Mouse (Mus musculus) CH12.LX (cell line): ENCODE data around the gene Adamtsl3. TPM values are rescaled to one million over a fixed set of nuclear protein-coding genes. Genes with fewer than 3 reads are reported as not detected.

ENCODE experiments used
- DNase-seq: peaks from one replicate; pipeline ENCODE4 v3.0.0-alpha.2; 2013; ENCODE audit errors: extremely low read depth
- H3K27ac ChIP-seq: 2 replicates; pipeline ENCODE4 v1.5.1; 2012; ENCODE audit warnings: low read depth, mild to moderate bottlenecking, control low read depth, moderate library complexity; ENCODE audit not compliant: insufficient read depth
- H3K27me3 ChIP-seq: replicated peaks from 2 replicates; pipeline ENCODE3; 2012; ENCODE audit warnings: inconsistent platforms
- H3K36me3 ChIP-seq, 2 experiments: replicated peaks in 1 of 2; 2 replicates each; pipeline versions ENCODE3 to v1.6.1; 2012; ENCODE audit warnings: inconsistent platforms in 1 of 2, low read length in 1 of 2, mild to moderate bottlenecking in 1 of 2, mixed read lengths in 1 of 2, moderate library complexity in 1 of 2; ENCODE audit not compliant: control insufficient read depth in 1 of 2, insufficient read depth in 1 of 2
- H3K4me1 ChIP-seq, 2 experiments: 2 replicates each; pipeline ENCODE4 v1.6.1; 2012; ENCODE audit warnings: inconsistent platforms in 1 of 2, moderate library complexity in 1 of 2; ENCODE audit not compliant: insufficient read depth in 2 of 2, control insufficient read depth in 1 of 2
- H3K4me2 ChIP-seq: 2 replicates; pipeline ENCODE4 v1.6.1; 2012; ENCODE audit warnings: low read depth, mild to moderate bottlenecking, control low read depth; ENCODE audit not compliant: poor library complexity, insufficient read depth, severe bottlenecking
- H3K4me3 ChIP-seq, 3 experiments: fragments of 150-350 bp in 1 of 3; sonication (generic) in 1 of 3; replicated peaks in 1 of 3; 2 replicates each; pipeline versions ENCODE3 to v1.5.1; 2011 to 2012; ENCODE audit warnings: low read depth in 2 of 3, low read length in 2 of 3, mild to moderate bottlenecking in 2 of 3, moderate library complexity in 2 of 3, control low read depth in 1 of 3, improper control_type of control experiment in 1 of 3, inconsistent platforms in 1 of 3, mixed read lengths in 1 of 3; ENCODE audit not compliant: poor library complexity in 1 of 3
- H3K79me2 ChIP-seq: replicated peaks from 2 replicates; pipeline ENCODE4 v1.6.1; 2012; ENCODE audit warnings: mild to moderate bottlenecking, moderate library complexity; ENCODE audit not compliant: control insufficient read depth, poor library complexity, insufficient read depth, severe bottlenecking; ENCODE audit errors: extremely low read depth
- H3K9ac ChIP-seq: 2 replicates; pipeline ENCODE4 v1.6.1; 2012; ENCODE audit warnings: low read depth, mild to moderate bottlenecking, control low read depth, moderate library complexity; ENCODE audit not compliant: insufficient read depth
- H3K9me3 ChIP-seq: replicated peaks from 2 replicates; pipeline ENCODE3; 2012; ENCODE audit warnings: low read length, inconsistent platforms, mixed read lengths
- BHLHE40 ChIP-seq: IDR thresholded peaks from 2 replicates; pipeline ENCODE4 v1.6.1; 2011; ENCODE audit warnings: mild to moderate bottlenecking, low read depth, low read length, improper control_type of control experiment
- CHD2 ChIP-seq: IDR thresholded peaks from 2 replicates; pipeline ENCODE4 v1.6.1; 2011; ENCODE audit warnings: low read length, improper control_type of control experiment
- CTCF ChIP-seq, 2 experiments: IDR thresholded peaks in 1 of 2; conservative IDR thresholded peaks in 1 of 2; 2 replicates each; pipeline ENCODE4 v1.5.1; 2011 to 2012; ENCODE audit warnings: low read depth in 2 of 2, low read length in 2 of 2, improper control_type of control experiment in 1 of 2, inconsistent platforms in 1 of 2, mild to moderate bottlenecking in 1 of 2, moderate library complexity in 1 of 2
- ELF1 ChIP-seq: IDR thresholded peaks from 2 replicates; pipeline ENCODE4 v1.6.1; 2014; ENCODE audit warnings: low read depth, mild to moderate bottlenecking, inconsistent platforms, low read length, improper control_type of control experiment
- HCFC1 ChIP-seq: IDR thresholded peaks from 2 replicates; pipeline ENCODE4 v1.6.1; 2012; ENCODE audit warnings: low read depth, mild to moderate bottlenecking, inconsistent platforms, low read length, improper control_type of control experiment
- IRF4 ChIP-seq: IDR thresholded peaks from 2 replicates; pipeline ENCODE4 v1.6.1; 2014; ENCODE audit warnings: low read depth, mild to moderate bottlenecking, inconsistent platforms, low read length, improper control_type of control experiment
- KAT2A ChIP-seq: IDR thresholded peaks from 2 replicates; pipeline ENCODE4 v1.6.1; 2012; ENCODE audit warnings: low read length, improper control_type of control experiment, inconsistent platforms; ENCODE audit not compliant: insufficient replicate concordance
- MAX ChIP-seq: IDR thresholded peaks from 2 replicates; pipeline ENCODE4 v1.6.1; 2011; ENCODE audit warnings: low read length, improper control_type of control experiment
- MAZ ChIP-seq: IDR thresholded peaks from 2 replicates; pipeline ENCODE4 v1.6.1; 2012; ENCODE audit warnings: low read depth, mild to moderate bottlenecking, inconsistent platforms, low read length, improper control_type of control experiment, moderate library complexity
- NELFE ChIP-seq: IDR thresholded peaks from 2 replicates; pipeline ENCODE4 v1.6.1; 2011; ENCODE audit warnings: low read depth, low read length, improper control_type of control experiment
- RAD21 ChIP-seq: IDR thresholded peaks from 2 replicates; pipeline ENCODE4 v1.6.1; 2011; ENCODE audit warnings: low read depth, mild to moderate bottlenecking, low read length, improper control_type of control experiment, moderate library complexity
- SMC3 ChIP-seq: IDR thresholded peaks from 2 replicates; pipeline ENCODE4 v1.6.1; 2011; ENCODE audit warnings: low read depth, low read length, improper control_type of control experiment
- ZKSCAN1 ChIP-seq: IDR thresholded peaks from 2 replicates; pipeline ENCODE4 v1.6.1; 2012; ENCODE audit warnings: low read depth, inconsistent platforms, low read length, improper control_type of control experiment, borderline replicate concordance
- ZNF384 ChIP-seq: IDR thresholded peaks from 2 replicates; pipeline ENCODE4 v1.6.1; 2012; ENCODE audit warnings: low read depth, low read length, improper control_type of control experiment, inconsistent platforms
- dilution Hi-C: fragments of 300-500 bp; cut with MboI; formaldehyde crosslinking; loops from 2 replicates; pipeline ENCODE4 v1.14.3; 2020; ENCODE audit warnings: low sequenced_read_pairs; ENCODE audit not compliant: extremely low pct_unique_long_range_greater_than_20kb, extremely low pct_ligation_motif_present
- in situ Hi-C: fragments of 300-500 bp; cut with MboI; formaldehyde crosslinking; loops from 3 replicates; pipeline ENCODE4 v1.14.3; 2019; ENCODE audit warnings: low sequenced_read_pairs, low pct_ligation_motif_present, low pct_unique_long_range_greater_than_20kb, mixed read lengths
- polyA plus RNA-seq: library from polyadenylated mRNA; unstranded; fragments of >175 nt; gene quantifications from 2 replicates; pipeline ENCODE4 v1.2.1, GENCODE M21; 2012; ENCODE audit warnings: low read depth; ENCODE audit not compliant: insufficient read length
- total RNA-seq, 2 experiments: library from RNA; depleted of rRNA; stranded (reverse); fragments of 300-350 nt in 1 of 2; fragments of >200 nt in 1 of 2; gene quantifications; 2 replicates each; pipeline ENCODE4 v1.2.3; 2012 to 2014

Adamtsl3 gene
- total and polyA plus RNA-seq, 3 experiments: not detected

DNA sequence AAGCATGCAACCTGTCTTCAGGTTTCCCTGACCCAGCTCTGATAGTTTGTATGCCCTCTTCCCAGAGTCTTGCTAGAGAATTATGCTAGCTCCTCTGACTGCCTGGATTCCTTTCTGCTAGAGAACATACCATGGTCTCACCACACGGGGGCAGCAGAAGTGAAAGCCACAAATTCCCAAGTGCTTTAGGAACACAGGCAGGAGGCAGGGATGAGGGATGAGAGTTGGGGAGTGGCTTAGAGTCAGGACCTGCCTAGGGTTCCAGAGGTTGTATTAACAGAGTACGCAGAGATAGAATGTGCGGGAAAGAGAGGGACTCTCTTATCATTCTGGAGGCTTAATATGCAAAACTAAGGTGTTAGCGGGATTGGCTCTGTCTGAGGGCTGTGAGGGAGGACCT lies 168.6 kb downstream of the Adamtsl3 start:
- no peak for TF ChIP-seq ELF1
- peak; percentile 43 to 68; a peak in 3 of 4 replicates for TF ChIP-seq CTCF (conservative IDR thresholded peaks at IDR 0.05 in 1 of 2, IDR thresholded peaks at IDR 0.05 in 1 of 2; ENCODE audit: low read depth in 2 of 2, low read length in 2 of 2)
- peak; percentile 68 for TF ChIP-seq SMC3
- TF ChIP-seq HCFC1: no peak
- TF ChIP-seq RAD21: peak; percentile 36
- 0 out of 2 replicates have a peak, but pooled peaks have one; percentile 19 for TF ChIP-seq NELFE
- H3K27ac ChIP-seq: no peak overlapping the region
- dilution Hi-C loops: no loop called here
- in situ Hi-C loops: no loop called here
- H3K4me1 ChIP-seq: no peaks in the 10 kb centered on the region
- H3K9ac ChIP-seq: no peak overlapping the region
- DNase-seq: peak; percentile 20
- H3K4me3 ChIP-seq: no peak overlapping the region
- H3K4me2 ChIP-seq: no peak overlapping the region
- H3K79me2 ChIP-seq: no peaks in the 10 kb centered on the region
- H3K36me3 ChIP-seq: no peaks in the 10 kb centered on the region
- H3K27me3 ChIP-seq: no peaks in the 10 kb centered on the region
- no peaks in the 10 kb centered on the region for H3K9me3 ChIP-seq

GRCm38 (mm10) chr7:82530583-82530982 lies 195.1 kb downstream of the Adamtsl3 start:
- no peaks in the 10 kb centered on the region for H3K27me3 ChIP-seq
- dilution Hi-C loops: no loop called here
- DNase-seq: no peak

GRCm38 (mm10) chr7:82531376-82531775 lies 195.9 kb downstream of the Adamtsl3 start:
- H3K27me3 ChIP-seq: no peaks in the 10 kb centered on the region
- no peak overlapping the region for H3K9ac ChIP-seq
- H3K79me2 ChIP-seq: no peaks in the 10 kb centered on the region
- H3K4me2 ChIP-seq: no peak overlapping the region
- in situ Hi-C loops: no loop called here
- H3K4me3 ChIP-seq: no peak overlapping the region
- no peaks in the 10 kb centered on the region for H3K9me3 ChIP-seq
- no peak for TF ChIP-seq ZNF384
- TF ChIP-seq ZKSCAN1: no peak
- no peak for TF ChIP-seq KAT2A
- TF ChIP-seq MAZ: no peak
- no peaks in the 10 kb centered on the region for H3K4me1 ChIP-seq
- dilution Hi-C loops: no loop called here
- no peaks in the 10 kb centered on the region for H3K36me3 ChIP-seq
- no peak overlapping the region for H3K27ac ChIP-seq
- DNase-seq: no peak

More at GRCm38 (mm10) chr7:82530583-82530982, 195.1 kb downstream of the Adamtsl3 start:
- H3K79me2 ChIP-seq: no peaks in the 10 kb centered on the region
- no peaks in the 10 kb centered on the region for H3K36me3 ChIP-seq
- no peak overlapping the region for H3K9ac ChIP-seq
- H3K4me2 ChIP-seq: no peak overlapping the region
- H3K4me3 ChIP-seq: no peak overlapping the region
- TF ChIP-seq CHD2 (no peak), MAX (no peak), MAZ (no peak), BHLHE40 (no peak), IRF4 (no peak)
- H3K9me3 ChIP-seq: no peaks in the 10 kb centered on the region
- no peaks in the 10 kb centered on the region for H3K4me1 ChIP-seq
- H3K27ac ChIP-seq: no peak overlapping the region
- in situ Hi-C loops: no loop called here
